Comparison of ENCODE assay signal across 3 mouse cellular contexts in genomic region chr5:31972416-31972815, GRCm38 (mm10).
DNase-seq lines count a peak whose midpoint lies in the region; ATAC-seq lines count a peak whose summit lies in the region.
"Not testable (repeated sequence)": the region's sequence is repeated elsewhere in the genome, so short reads cannot be mapped to it uniquely, and the experiment has no call there.

No protein-coding gene starts in this region.

- H3K27me3 ChIP-seq in kidney, embryonic 16.5 days (ENCODE audit: insufficient read depth, low read length) = not testable (repeated sequence)

- not testable (repeated sequence) for H3K9ac ChIP-seq in kidney, embryonic 16.5 days (replicated peaks; ENCODE audit: low read length)

- ATAC-seq in kidney, embryonic 16.5 days (ENCODE audit: low FRiP score, low TSS enrichment) = peak; percentile 15; the same call in 1 of the 2 replicates

- not testable (repeated sequence) for H3K27ac ChIP-seq in kidney, embryonic 16.5 days (ENCODE audit: low read length)

- H3K9me3 ChIP-seq in kidney, embryonic 16.5 days (ENCODE audit: low read length) = not testable (repeated sequence)

- peak; percentile 16 for DNase-seq in 416B (ENCODE audit: low read depth)
- peak; percentile 91 for DNase-seq in heart, adult 11 months

- not testable (repeated sequence) for H3K4me2 ChIP-seq in kidney, embryonic 16.5 days (replicated peaks; ENCODE audit: low read depth, low read length)

- WGBS in kidney, embryonic 16.5 days = 100% methylated on average over 1 of the region's 1 CpGs

- not testable (repeated sequence) for H3K36me3 ChIP-seq in kidney, embryonic 16.5 days (ENCODE audit: insufficient read depth, low read length)

- not testable (repeated sequence) for H3K4me1 ChIP-seq in kidney, embryonic 16.5 days (ENCODE audit: insufficient read depth, low read length)

- not testable (repeated sequence) for H3K4me3 ChIP-seq in kidney, embryonic 16.5 days (ENCODE audit: low read length)
